Mouse (Mus musculus): ENCODE measurements around the gene Atp1a1. TPM values are rescaled to one million over a fixed set of nuclear protein-coding genes. Genes with fewer than 3 reads are reported as not detected.

The Atp1a1 gene
- total and polyA plus RNA-seq, 2 experiments from 2014 or later: 66.4 to 264 TPM

GRCm38 (mm10) chr3:101572174-101572626, 32.3 kb downstream of the Atp1a1 start:
- Histone ChIP-seq H3K4me3 (ENCODE audit: low read length) (no peak overlapping the region), H3K27ac (peak overlapping the region; percentile 42; the same call in 1 of the 2 replicates), H3K36me3 (ENCODE audit: insufficient read depth, low read length) (peaks cover 19% of the 10 kb centered on the region; the same call in 1 of the 2 replicates), H3K27me3 (ENCODE audit: insufficient read depth, low read length) (no peaks in the 10 kb centered on the region), H3K4me2 (ENCODE audit: low read depth, low read length) (no peak overlapping the region), H3K9ac (replicated peaks; ENCODE audit: low read length) (no peak overlapping the region), H3K9me3 (ENCODE audit: low read length) (no peaks in the 10 kb centered on the region), H3K4me1 (ENCODE audit: insufficient read depth, low read length) (no peaks in the 10 kb centered on the region; the same call in 1 of the 2 replicates)
- TF ChIP-seq CTCF (IDR thresholded peaks at IDR 0.05; ENCODE audit: low read depth): peak; percentile 18
- DNase-seq (ENCODE audit: low spot score) (peak; percentile 74), ATAC-seq (peak; percentile 78)
- 17% methylated on average over 7 of the region's 7 CpGs for WGBS

DNA sequence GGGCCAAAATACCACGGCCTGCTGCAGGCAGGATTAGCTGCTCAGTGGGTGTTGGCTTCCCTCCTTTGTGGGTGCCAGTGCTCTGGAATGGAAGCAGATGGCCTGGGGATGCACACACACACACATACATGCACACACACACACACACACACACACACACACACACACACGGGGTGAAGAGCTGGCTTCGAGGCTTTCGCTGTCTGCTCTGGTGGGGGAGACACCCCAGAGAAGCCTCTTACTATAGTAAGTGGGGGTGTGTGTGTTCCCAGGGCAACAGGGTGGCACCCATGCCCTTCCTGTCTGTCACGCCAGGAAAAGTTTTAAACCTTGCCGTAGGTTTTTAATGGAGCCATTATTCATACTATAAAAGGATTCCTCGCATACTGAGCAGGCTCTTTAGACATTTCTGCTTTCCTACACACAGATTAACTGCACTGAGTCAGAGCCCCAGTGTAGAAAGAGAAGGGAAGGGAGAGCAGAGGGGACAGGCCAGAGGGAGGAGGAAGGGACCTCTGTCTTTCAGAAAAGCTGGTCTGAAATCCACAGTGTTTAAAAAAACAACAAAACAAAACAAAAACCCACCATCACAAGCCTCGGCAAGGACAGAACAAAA, 32.9 kb downstream of the Atp1a1 start:
- peak overlapping the region; percentile 42; the same call in 1 of the 2 replicates for H3K27ac ChIP-seq
- no peaks in the 10 kb centered on the region; the same call in 1 of the 2 replicates for H3K4me1 ChIP-seq (ENCODE audit: insufficient read depth, low read length)
- 21% methylated on average over 8 of the region's 8 CpGs for WGBS
- DNase-seq (ENCODE audit: low spot score): peak; percentile 40
- no peak overlapping the region for H3K4me3 ChIP-seq (ENCODE audit: low read length)
- H3K9me3 ChIP-seq (ENCODE audit: low read length): no peaks in the 10 kb centered on the region
- H3K9ac ChIP-seq (replicated peaks; ENCODE audit: low read length): no peak overlapping the region
- H3K36me3 ChIP-seq (ENCODE audit: insufficient read depth, low read length): peaks cover 16% of the 10 kb centered on the region; the same call in 1 of the 2 replicates
- H3K4me2 ChIP-seq (ENCODE audit: low read depth, low read length): no peak overlapping the region
- no peak for TF ChIP-seq CTCF (IDR thresholded peaks at IDR 0.05; ENCODE audit: low read depth)
- H3K27me3 ChIP-seq (ENCODE audit: insufficient read depth, low read length): no peaks in the 10 kb centered on the region
- peak; percentile 50; the same call in 1 of the 2 replicates for ATAC-seq

DNA sequence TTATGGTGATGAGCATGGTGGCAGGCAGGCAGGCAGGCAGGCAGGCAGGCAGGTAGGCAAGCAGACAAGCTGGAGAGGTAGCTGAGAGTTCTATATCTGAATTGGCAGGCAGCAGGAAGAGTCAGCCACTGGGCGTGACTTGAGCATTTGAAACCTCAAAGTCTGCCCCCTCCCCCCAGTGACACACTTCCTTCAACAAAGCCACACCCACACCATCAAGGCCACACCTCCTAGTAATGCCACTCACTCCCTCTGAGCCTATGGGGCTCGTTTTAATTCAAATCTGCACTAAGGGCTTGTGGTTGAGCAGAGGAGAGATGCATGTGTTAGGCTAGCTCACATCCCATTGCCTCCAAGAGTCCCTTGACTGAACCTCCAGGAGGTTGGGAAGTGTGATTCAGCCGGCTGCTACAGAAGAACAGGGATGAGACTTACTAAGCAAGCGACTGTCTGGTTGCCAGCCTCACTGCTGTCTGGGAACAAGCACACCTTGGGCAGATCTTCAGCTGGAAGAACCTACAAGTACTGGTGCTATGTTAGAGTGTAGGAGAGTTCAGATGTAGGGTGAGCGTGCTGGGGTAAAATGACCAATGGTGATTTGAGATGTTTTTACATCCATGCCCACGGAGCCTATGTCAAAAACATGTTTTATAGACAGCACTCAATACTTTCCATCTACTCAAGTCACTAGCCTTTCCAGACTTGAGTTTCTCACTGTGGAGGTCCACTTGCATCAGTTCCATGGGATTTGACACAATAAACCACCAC, 33.6 kb downstream of the Atp1a1 start:
- Histone ChIP-seq H3K27me3 (ENCODE audit: insufficient read depth, low read length) (no peaks in the 10 kb centered on the region), H3K4me2 (ENCODE audit: low read depth, low read length) (no peak overlapping the region), H3K27ac (0 out of 2 replicates have a peak overlapping the region, but pooled peaks have one; percentile 42), H3K9me3 (ENCODE audit: low read length) (no peaks in the 10 kb centered on the region), H3K36me3 (ENCODE audit: insufficient read depth, low read length) (peaks cover 9% of the 10 kb centered on the region; the same call in 1 of the 2 replicates), H3K9ac (replicated peaks; ENCODE audit: low read length) (no peak overlapping the region), H3K4me3 (ENCODE audit: low read length) (no peak overlapping the region), H3K4me1 (ENCODE audit: insufficient read depth, low read length) (no peaks in the 10 kb centered on the region; the same call in 1 of the 2 replicates)
- WGBS: 79% methylated on average over 6 of the region's 6 CpGs
- no peak for TF ChIP-seq CTCF (IDR thresholded peaks at IDR 0.05; ENCODE audit: low read depth)
- DNase-seq (ENCODE audit: low spot score) (no peak), ATAC-seq (0 out of 2 replicates have a peak, but pooled peaks have one; percentile 33)

GRCm38 (mm10) chr3:101570246-101570645, 34.2 kb downstream of the Atp1a1 start:
- no peak for ATAC-seq
- Histone ChIP-seq H3K27ac (no peak overlapping the region), H3K9ac (replicated peaks; ENCODE audit: low read length) (no peak overlapping the region), H3K27me3 (ENCODE audit: insufficient read depth, low read length) (no peaks in the 10 kb centered on the region), H3K4me2 (ENCODE audit: low read depth, low read length) (no peak overlapping the region), H3K36me3 (ENCODE audit: insufficient read depth, low read length) (peaks cover 3% of the 10 kb centered on the region; the same call in 1 of the 2 replicates), H3K9me3 (ENCODE audit: low read length) (no peaks in the 10 kb centered on the region), H3K4me1 (ENCODE audit: insufficient read depth, low read length) (no peaks in the 10 kb centered on the region; the same call in 1 of the 2 replicates), H3K4me3 (ENCODE audit: low read length) (no peak overlapping the region)
- TF ChIP-seq CTCF (IDR thresholded peaks at IDR 0.05; ENCODE audit: low read depth): no peak
- no peak for DNase-seq (ENCODE audit: low spot score)
- WGBS: 61% methylated on average over 3 of the region's 3 CpGs

DNA sequence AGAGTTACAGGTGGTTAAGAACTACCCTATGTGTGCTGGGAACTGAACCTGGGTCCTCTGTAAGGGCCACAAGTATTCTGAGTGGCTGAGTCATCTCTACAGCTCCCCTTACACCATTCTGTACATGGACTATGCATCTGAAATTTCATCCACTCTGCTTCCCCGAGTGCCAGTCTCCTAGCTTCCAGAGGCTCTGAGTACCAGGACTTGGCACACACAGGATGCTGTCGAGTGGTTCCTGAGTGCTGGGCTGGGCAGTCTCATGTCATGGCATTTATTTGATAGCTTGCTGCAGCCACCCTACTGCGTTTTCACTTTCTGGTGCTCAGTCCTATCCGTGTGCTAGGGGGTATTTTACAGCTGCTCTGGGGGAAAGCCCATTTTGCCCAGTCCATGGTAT, 35.9 kb downstream of the Atp1a1 start:
- H3K4me2 ChIP-seq (ENCODE audit: low read depth, low read length): no peak overlapping the region
- H3K4me1 ChIP-seq (ENCODE audit: insufficient read depth, low read length): no peaks in the 10 kb centered on the region; the same call in 1 of the 2 replicates
- H3K9me3 ChIP-seq (ENCODE audit: low read length): no peaks in the 10 kb centered on the region
- no peak overlapping the region for H3K9ac ChIP-seq (replicated peaks; ENCODE audit: low read length)
- no peaks in the 10 kb centered on the region for H3K36me3 ChIP-seq (ENCODE audit: insufficient read depth, low read length)
- WGBS: 76% methylated on average over 4 of the region's 4 CpGs
- H3K27ac ChIP-seq: no peak overlapping the region
- H3K27me3 ChIP-seq (ENCODE audit: insufficient read depth, low read length): no peaks in the 10 kb centered on the region
- no peak for TF ChIP-seq CTCF (IDR thresholded peaks at IDR 0.05; ENCODE audit: low read depth)
- no peak overlapping the region for H3K4me3 ChIP-seq (ENCODE audit: low read length)
- DNase-seq (ENCODE audit: low spot score) (no peak), ATAC-seq (no peak)

GRCm38 (mm10) chr3:101564011-101564410, 40.5 kb downstream of the Atp1a1 start:
- H3K27me3 ChIP-seq (ENCODE audit: insufficient read depth, low read length): no peaks in the 10 kb centered on the region
- no peaks in the 10 kb centered on the region for H3K9me3 ChIP-seq (ENCODE audit: low read length)
- ATAC-seq (no peak), DNase-seq (ENCODE audit: low spot score) (no peak)
- no peak overlapping the region for H3K27ac ChIP-seq
- H3K9ac ChIP-seq (replicated peaks; ENCODE audit: low read length): no peak overlapping the region
- H3K36me3 ChIP-seq (ENCODE audit: insufficient read depth, low read length): no peaks in the 10 kb centered on the region
- H3K4me2 ChIP-seq (ENCODE audit: low read depth, low read length): no peak overlapping the region
- H3K4me3 ChIP-seq (ENCODE audit: low read length): no peak overlapping the region
- peaks cover 7% of the 10 kb centered on the region for H3K4me1 ChIP-seq (ENCODE audit: insufficient read depth, low read length)
- 92% methylated on average over 2 of the region's 2 CpGs for WGBS
- no peak for TF ChIP-seq CTCF (IDR thresholded peaks at IDR 0.05; ENCODE audit: low read depth)

Data from hindbrain, postnatal 0 days (tissue).